Mouse (Mus musculus) fat pad, adult 2 months (tissue): Measurements from ENCODE around the gene Rab11fip2.

ENCODE experiments used
- DNase-seq: peaks from one replicate; pipeline ENCODE4 v3.0.0-alpha.2; 2011; ENCODE audit warnings: low read depth, low spot score; ENCODE audit errors: extremely low read depth

Rab11fip2 gene

GRCm38 (mm10) chr19:59943322-59943871 is at the start of gene Rab11fip2:
Rab11fip2 (minus strand) TSS chr19:59943654.
- DNase-seq: no peak

- no peak for DNase-seq
Observed at GRCm38 (mm10) chr19:59981588-59981987, 38.1 kb upstream of the Rab11fip2 start.

GRCm38 (mm10) chr19:59954936-59955335 is 11.5 kb upstream of the Rab11fip2 start:
- DNase-seq: no peak

- DNase-seq: no peak
Observed at GRCm38 (mm10) chr19:59949731-59950130, 6.3 kb upstream of the Rab11fip2 start.

- DNase-seq: no peak
Observed at GRCm38 (mm10) chr19:59942716-59943321, 635 bp downstream of the Rab11fip2 start.

GRCm38 (mm10) chr19:59939711-59940110 is 3.7 kb downstream of the Rab11fip2 start:
- DNase-seq: peak; percentile 25

- DNase-seq: no peak
Observed at GRCm38 (mm10) chr19:59932085-59932484, 11.4 kb downstream of the Rab11fip2 start.

- DNase-seq: no peak
Observed at GRCm38 (mm10) chr19:59928672-59929071, 14.8 kb downstream of the Rab11fip2 start.

GRCm38 (mm10) chr19:59926125-59926524 is 17.3 kb downstream of the Rab11fip2 start:
- DNase-seq: no peak

GRCm38 (mm10) chr19:59920846-59921245 is 22.6 kb downstream of the Rab11fip2 start:
- no peak for DNase-seq

GRCm38 (mm10) chr19:59917901-59918613 is 25.4 kb downstream of the Rab11fip2 start:
- DNase-seq: no peak

GRCm38 (mm10) chr19:59911554-59911953 is 31.9 kb downstream of the Rab11fip2 start:
- DNase-seq: no peak

GRCm38 (mm10) chr19:59905296-59906081 is 38.0 kb downstream of the Rab11fip2 start:
- no peak for DNase-seq

GRCm38 (mm10) chr19:59899965-59900364 is 43.5 kb downstream of the Rab11fip2 start:
- DNase-seq: no peak

GRCm38 (mm10) chr19:59898301-59898700 is 45.2 kb downstream of the Rab11fip2 start:
- DNase-seq: no peak

- DNase-seq: no peak
Observed at GRCm38 (mm10) chr19:59889383-59889782, 54.1 kb downstream of the Rab11fip2 start.

GRCm38 (mm10) chr19:59888846-59889245 is 54.6 kb downstream of the Rab11fip2 start:
- DNase-seq: no peak

- no peak for DNase-seq
Observed at GRCm38 (mm10) chr19:59887866-59888265, 55.6 kb downstream of the Rab11fip2 start.

GRCm38 (mm10) chr19:59885301-59885700 is 58.2 kb downstream of the Rab11fip2 start:
- DNase-seq: no peak

- no peak for DNase-seq
Observed at GRCm38 (mm10) chr19:59877238-59877637, 66.2 kb downstream of the Rab11fip2 start.

GRCm38 (mm10) chr19:59866666-59867065 is 76.8 kb downstream of the Rab11fip2 start:
- DNase-seq: no peak
